Mouse (Mus musculus) megakaryocyte, embryonic 14.5 days (primary cell): ENCODE results near the gene Sppl3. TPM values are rescaled to one million over a fixed set of nuclear protein-coding genes. Genes with fewer than 3 reads are reported as not detected.

Experiments used
- H3K27me3 ChIP-seq: replicated peaks from 2 replicates; pipeline ENCODE3; 2012; ENCODE audit warnings: inconsistent platforms
- H3K36me3 ChIP-seq: replicated peaks from 2 replicates; pipeline ENCODE3; 2012; ENCODE audit warnings: low read length, inconsistent platforms, mixed read lengths
- H3K4me1 ChIP-seq: 2 replicates; pipeline ENCODE4 v1.6.1; 2012; ENCODE audit warnings: inconsistent platforms
- H3K4me3 ChIP-seq: replicated peaks from 2 replicates; pipeline ENCODE3; 2012; ENCODE audit warnings: moderate library complexity, mild to moderate bottlenecking, inconsistent platforms
- H3K9me3 ChIP-seq: 2 replicates; pipeline ENCODE4 v1.6.1; 2012; ENCODE audit warnings: inconsistent platforms
- FLI1 ChIP-seq: IDR thresholded peaks from 2 replicates; pipeline ENCODE4 v1.6.1; 2012; ENCODE audit warnings: low read length, inconsistent platforms, mixed read lengths
- GATA1 ChIP-seq: IDR thresholded peaks from 3 replicates; pipeline ENCODE4 v1.6.1; 2012; ENCODE audit warnings: mixed read lengths, low read length, inconsistent platforms, borderline replicate concordance
- polyA plus RNA-seq: library from polyadenylated mRNA; stranded (reverse); fragments of >175 nt; gene quantifications from 2 replicates; pipeline ENCODE4 v1.2.3, GENCODE M21; 2012; ENCODE audit warnings: low replicate concordance; ENCODE audit not compliant: insufficient read depth

The Sppl3 gene
- polyA plus RNA-seq, 1 experiment, result 18.2 TPM

- TF ChIP-seq GATA1, result no peak
- TF ChIP-seq FLI1, result no peak
- Histone ChIP-seq H3K36me3 (peaks cover 11% of the 10 kb centered on the region), H3K9me3 (no peaks in the 10 kb centered on the region), H3K27me3 (no peaks in the 10 kb centered on the region), H3K4me3 (peak overlapping the region; percentile 98), H3K4me1 (peaks cover 76% of the 10 kb centered on the region)
These were observed 753 bp downstream of the Sppl3 start for GRCm38 (mm10) chr5:115011519-115012261.

- Histone ChIP-seq H3K27me3 (no peaks in the 10 kb centered on the region), H3K4me3 (peak overlapping the region; percentile 98), H3K4me1 (peaks cover 83% of the 10 kb centered on the region), H3K36me3 (peaks cover 13% of the 10 kb centered on the region), H3K9me3 (no peaks in the 10 kb centered on the region)
- TF ChIP-seq FLI1, result no peak
- no peak for TF ChIP-seq GATA1
These were observed 2.5 kb downstream of the Sppl3 start for GRCm38 (mm10) chr5:115013436-115013835.

- no peaks in the 10 kb centered on the region for H3K9me3 ChIP-seq
- peak overlapping the region; percentile 69 for H3K4me3 ChIP-seq
These were observed 3.6 kb downstream of the Sppl3 start for GRCm38 (mm10) chr5:115014570-115014969.

GRCm38 (mm10) chr5:115015121-115015520 is 4.2 kb downstream of the Sppl3 start:
- Histone ChIP-seq H3K27me3 (no peaks in the 10 kb centered on the region), H3K4me1 (peaks cover 87% of the 10 kb centered on the region), H3K36me3 (peaks cover 15% of the 10 kb centered on the region), H3K4me3 (peak overlapping the region; percentile 6), H3K9me3 (no peaks in the 10 kb centered on the region)
- TF ChIP-seq FLI1, result no peak
- no peak for TF ChIP-seq GATA1

More at GRCm38 (mm10) chr5:115014570-115014969, 3.6 kb downstream of the Sppl3 start:
- Histone ChIP-seq H3K27me3 (no peaks in the 10 kb centered on the region), H3K4me1 (peaks cover 87% of the 10 kb centered on the region), H3K36me3 (peaks cover 13% of the 10 kb centered on the region)
- TF ChIP-seq GATA1 (no peak), FLI1 (no peak)

- peaks cover 90% of the 10 kb centered on the region for H3K4me1 ChIP-seq
- H3K9me3 ChIP-seq, result no peaks in the 10 kb centered on the region
- peak overlapping the region; percentile 83 for H3K4me3 ChIP-seq
These were observed 7.3 kb downstream of the Sppl3 start for GRCm38 (mm10) chr5:115018270-115018669.

GRCm38 (mm10) chr5:115018813-115019212 is 7.9 kb downstream of the Sppl3 start:
- Histone ChIP-seq H3K4me1 (peaks cover 85% of the 10 kb centered on the region), H3K9me3 (no peaks in the 10 kb centered on the region), H3K27me3 (no peaks in the 10 kb centered on the region), H3K4me3 (peak overlapping the region; percentile 85), H3K36me3 (peaks cover 29% of the 10 kb centered on the region)
- TF ChIP-seq FLI1 (no peak), GATA1 (no peak)

More at GRCm38 (mm10) chr5:115018270-115018669, 7.3 kb downstream of the Sppl3 start:
- TF ChIP-seq GATA1 (peak; percentile 23; the same call in 1 of the 3 replicates), FLI1 (no peak)
- Histone ChIP-seq H3K27me3 (no peaks in the 10 kb centered on the region), H3K36me3 (peaks cover 31% of the 10 kb centered on the region)

GRCm38 (mm10) chr5:115022021-115022420 is 11.1 kb downstream of the Sppl3 start:
- TF ChIP-seq FLI1 (no peak), GATA1 (no peak)
- no peaks in the 10 kb centered on the region for H3K27me3 ChIP-seq
- H3K4me1 ChIP-seq, result peaks cover 81% of the 10 kb centered on the region
- no peaks in the 10 kb centered on the region for H3K9me3 ChIP-seq
- peaks cover 29% of the 10 kb centered on the region for H3K36me3 ChIP-seq
- no peak overlapping the region for H3K4me3 ChIP-seq

- H3K4me1 ChIP-seq, result peaks cover 80% of the 10 kb centered on the region
These were observed 15.2 kb downstream of the Sppl3 start for GRCm38 (mm10) chr5:115026170-115026569.

GRCm38 (mm10) chr5:115027109-115027508 is 16.2 kb downstream of the Sppl3 start:
- Histone ChIP-seq H3K4me3 (no peak overlapping the region), H3K36me3 (peaks cover 43% of the 10 kb centered on the region), H3K27me3 (no peaks in the 10 kb centered on the region), H3K9me3 (no peaks in the 10 kb centered on the region), H3K4me1 (peaks cover 80% of the 10 kb centered on the region)
- TF ChIP-seq GATA1, result no peak
- no peak for TF ChIP-seq FLI1

More at GRCm38 (mm10) chr5:115026170-115026569, 15.2 kb downstream of the Sppl3 start:
- H3K27me3 ChIP-seq, result no peaks in the 10 kb centered on the region
- H3K9me3 ChIP-seq, result no peaks in the 10 kb centered on the region
- H3K4me3 ChIP-seq, result peak overlapping the region; percentile 48
- TF ChIP-seq GATA1 (no peak), FLI1 (no peak)
- H3K36me3 ChIP-seq, result peaks cover 46% of the 10 kb centered on the region

- H3K27me3 ChIP-seq, result no peaks in the 10 kb centered on the region
- no peaks in the 10 kb centered on the region for H3K9me3 ChIP-seq
- TF ChIP-seq GATA1, result no peak
- H3K4me3 ChIP-seq, result no peak overlapping the region
- H3K4me1 ChIP-seq, result peaks cover 95% of the 10 kb centered on the region
- H3K36me3 ChIP-seq, result peaks cover 48% of the 10 kb centered on the region
These were observed 18.0 kb downstream of the Sppl3 start for GRCm38 (mm10) chr5:115028920-115029319.
